Mouse (Mus musculus) liver, adult 2 months (tissue): ENCODE measurements around the gene Cela1. TPM values are rescaled to one million over a fixed set of nuclear protein-coding genes. Genes with fewer than 3 reads are reported as not detected.

Experiments used
- DNase-seq: peaks from one replicate; pipeline ENCODE4 v3.0.0-alpha.2; 2011; ENCODE audit warnings: low read depth, low spot score; ENCODE audit errors: extremely low read depth
- H3K27ac ChIP-seq: fragments of 200-500 bp; replicated peaks from 2 replicates; pipeline ENCODE4 v1.5.1; 2012; ENCODE audit warnings: low read depth, mild to moderate bottlenecking, control low read depth, inconsistent platforms, low read length; ENCODE audit not compliant: insufficient read depth
- H3K27me3 ChIP-seq: fragments of 200-500 bp; 2 replicates; pipeline ENCODE4 v1.6.1; 2012; ENCODE audit warnings: mild to moderate bottlenecking, moderate library complexity, low read length, inconsistent platforms; ENCODE audit not compliant: control insufficient read depth, insufficient read depth
- H3K36me3 ChIP-seq: fragments of 200-500 bp; 2 replicates; pipeline ENCODE4 v1.6.1; 2012; ENCODE audit warnings: low read length, inconsistent platforms; ENCODE audit not compliant: control insufficient read depth, insufficient read depth
- H3K4me1 ChIP-seq: fragments of 200-500 bp; 2 replicates; pipeline ENCODE4 v1.6.1; 2011; ENCODE audit warnings: low read length; ENCODE audit not compliant: control insufficient read depth, insufficient read depth
- H3K4me3 ChIP-seq: fragments of 200-500 bp; 2 replicates; pipeline ENCODE4 v1.5.1; 2011; ENCODE audit warnings: low read depth, mild to moderate bottlenecking, control low read depth, low read length, moderate library complexity; ENCODE audit not compliant: insufficient read depth
- H3K79me2 ChIP-seq: fragments of 200-500 bp; 2 replicates; pipeline ENCODE4 v1.6.1; 2012; ENCODE audit warnings: inconsistent platforms, mild to moderate bottlenecking, low read length, moderate library complexity; ENCODE audit not compliant: control insufficient read depth, insufficient read depth
- H3K9ac ChIP-seq: fragments of 200-500 bp; 2 replicates; pipeline ENCODE4 v1.6.1; 2012; ENCODE audit warnings: low read depth, mild to moderate bottlenecking, control low read depth, inconsistent platforms, low read length
- CTCF ChIP-seq: fragments of 200-500 bp; IDR thresholded peaks from 2 replicates; pipeline ENCODE4 v1.5.1; 2011; ENCODE audit warnings: low read depth, low read length, control low read depth
- POLR2A ChIP-seq: fragments of 200-500 bp; IDR thresholded peaks from 2 replicates; pipeline ENCODE4 v1.6.1; 2011; ENCODE audit warnings: low read length, control low read depth; ENCODE audit not compliant: insufficient read depth; ENCODE audit errors: extremely low read depth
- WGBS: fragments of 180-500 bp; shearing (Covaris S2); methylation state at CpG from one replicate; pipeline ENCODE4 v1.1.7; 2018; 5-methylcytosine and 5-hydroxymethylcytosine counted together
- polyA plus RNA-seq: library from polyadenylated mRNA; depleted of rRNA; stranded (reverse); fragments of >200 nt; gene quantifications from 2 replicates; pipeline ENCODE4 v1.2.3, GENCODE M21; 2012
- total RNA-seq: library from RNA; depleted of rRNA; stranded (reverse); fragments of >200 nt; gene quantifications from 2 replicates; pipeline ENCODE4 v1.2.3, GENCODE M21; 2014

Gene Cela1
- total and polyA plus RNA-seq, 2 experiments: 58.3 to 199 TPM

DNA sequence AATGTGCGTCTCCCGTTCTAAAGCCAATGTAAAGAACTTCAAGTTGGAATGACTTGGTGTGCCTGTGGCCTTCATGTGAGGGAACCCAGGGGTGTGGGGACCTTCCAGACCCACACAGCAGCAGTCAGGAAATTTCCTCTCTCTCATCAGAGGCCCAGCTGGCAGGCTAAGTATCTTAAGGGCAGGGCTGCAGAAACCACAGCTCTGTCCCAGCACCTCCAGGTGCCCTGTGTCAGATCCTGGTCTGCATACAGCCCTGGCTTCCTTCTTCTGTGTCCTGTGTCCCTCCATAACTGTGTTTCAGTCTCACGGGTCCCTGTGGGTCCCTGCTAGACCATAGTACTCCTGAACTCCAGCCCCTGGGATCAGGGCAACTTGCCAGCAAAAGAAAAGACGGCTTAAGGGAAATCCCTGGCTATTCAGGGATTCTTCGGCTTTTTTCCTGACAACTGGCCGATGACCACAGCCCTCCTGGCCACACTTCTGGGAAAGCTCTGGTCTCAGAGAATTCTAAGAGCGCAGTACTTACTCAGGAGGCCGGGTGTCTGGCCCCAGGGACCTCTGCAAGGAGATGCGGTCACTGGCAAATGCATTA, 27.8 kb upstream of the Cela1 start:
- Histone ChIP-seq H3K27me3 (no peaks in the 10 kb centered on the region), H3K9ac (no peak overlapping the region), H3K79me2 (no peaks in the 10 kb centered on the region), H3K36me3 (no peaks in the 10 kb centered on the region), H3K27ac (no peak overlapping the region), H3K4me1 (no peaks in the 10 kb centered on the region), H3K4me3 (no peak overlapping the region)
- no peak for TF ChIP-seq CTCF
- TF ChIP-seq POLR2A: no peak
- 85% methylated on average over 9 of the region's 9 CpGs for WGBS
- DNase-seq: no peak

DNA sequence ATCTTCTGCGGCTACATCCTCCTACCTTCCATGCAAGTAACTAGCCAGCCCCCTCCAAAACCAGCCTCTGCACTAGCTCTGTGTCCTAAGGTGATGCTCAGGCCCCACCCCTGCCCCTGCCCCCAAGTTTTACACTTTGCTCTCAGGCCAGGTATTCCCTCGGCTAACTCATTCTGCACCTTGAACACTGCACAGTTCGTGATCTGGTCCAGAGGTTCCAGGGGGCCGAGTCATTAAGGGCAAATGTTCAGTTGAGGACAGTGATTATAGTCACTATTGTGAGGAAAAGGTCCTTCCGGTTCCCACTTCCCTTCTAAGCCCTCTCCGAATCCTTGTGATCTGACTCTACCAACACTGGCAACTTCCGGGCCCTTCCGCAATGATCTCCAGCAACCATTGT, 26.7 kb upstream of the Cela1 start:
- Histone ChIP-seq H3K27me3 (no peaks in the 10 kb centered on the region), H3K4me1 (no peaks in the 10 kb centered on the region), H3K36me3 (no peaks in the 10 kb centered on the region), H3K4me3 (no peak overlapping the region), H3K27ac (no peak overlapping the region), H3K79me2 (no peaks in the 10 kb centered on the region), H3K9ac (no peak overlapping the region)
- TF ChIP-seq POLR2A (no peak), CTCF (no peak)
- 74% methylated on average over 8 of the region's 8 CpGs for WGBS
- DNase-seq: no peak

DNA sequence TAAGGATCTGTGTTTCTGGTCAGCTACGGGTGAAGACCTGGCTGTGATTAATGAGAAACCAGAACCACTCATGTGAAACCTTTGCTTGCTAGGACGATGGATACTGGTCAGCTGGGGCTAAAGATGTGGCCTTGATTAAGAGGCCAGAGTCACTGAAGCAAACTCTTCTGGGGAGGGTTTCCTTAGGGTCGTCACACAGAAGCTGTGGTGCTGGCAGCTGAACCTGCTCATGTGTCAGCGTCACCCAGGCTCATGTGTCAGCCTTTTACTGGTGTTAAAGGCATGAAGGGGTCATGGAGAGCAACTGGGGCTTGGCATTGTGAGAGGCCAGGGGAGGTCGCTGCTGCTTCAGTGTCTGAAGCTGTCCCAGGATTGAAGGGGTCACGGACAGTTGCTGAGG, 23.1 kb upstream of the Cela1 start:
- DNase-seq: no peak
- H3K27ac ChIP-seq: no peak overlapping the region
- H3K27me3 ChIP-seq: no peaks in the 10 kb centered on the region
- H3K9ac ChIP-seq: no peak overlapping the region
- 86% methylated on average over 6 of the region's 6 CpGs for WGBS
- H3K4me1 ChIP-seq: no peaks in the 10 kb centered on the region
- no peaks in the 10 kb centered on the region for H3K36me3 ChIP-seq
- H3K4me3 ChIP-seq: no peak overlapping the region
- TF ChIP-seq POLR2A (no peak), CTCF (no peak)
- H3K79me2 ChIP-seq: no peaks in the 10 kb centered on the region

DNA sequence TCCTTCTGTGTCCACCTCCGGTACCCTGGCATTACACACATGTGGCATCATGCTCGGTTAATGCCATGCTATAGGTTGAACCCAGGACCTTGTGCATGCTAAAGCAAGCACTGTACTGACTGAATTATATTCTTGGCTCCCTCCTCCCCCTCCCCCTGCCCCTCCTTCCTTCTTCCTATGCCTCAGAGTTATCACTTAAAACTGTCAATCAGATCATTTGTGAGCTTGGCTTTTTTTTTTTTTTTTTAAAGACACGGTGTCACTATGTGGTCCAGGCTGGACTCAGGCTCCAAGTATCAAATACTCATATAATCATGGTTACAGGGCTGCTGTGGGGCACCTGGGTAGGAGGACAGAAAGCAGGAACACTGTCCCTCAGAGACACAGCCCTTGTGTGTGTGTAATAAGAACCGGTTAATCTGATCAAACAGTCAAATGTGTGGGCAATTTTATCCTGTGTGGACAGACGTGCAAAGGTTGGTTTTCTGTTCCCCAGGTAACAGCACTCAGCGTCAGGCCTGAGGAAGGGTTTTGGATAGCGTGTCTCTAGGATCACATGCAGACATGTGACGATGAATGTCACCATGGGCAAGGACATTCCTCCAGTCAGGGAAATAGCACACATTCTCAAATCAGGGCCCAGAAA, 20.8 kb upstream of the Cela1 start:
- Histone ChIP-seq H3K79me2 (no peaks in the 10 kb centered on the region), H3K36me3 (no peaks in the 10 kb centered on the region), H3K27ac (no peak overlapping the region), H3K4me3 (no peak overlapping the region), H3K27me3 (no peaks in the 10 kb centered on the region), H3K9ac (no peak overlapping the region), H3K4me1 (no peaks in the 10 kb centered on the region)
- WGBS: 56% methylated on average over 8 of the region's 8 CpGs
- no peak for DNase-seq
- TF ChIP-seq CTCF (no peak), POLR2A (no peak)

DNA sequence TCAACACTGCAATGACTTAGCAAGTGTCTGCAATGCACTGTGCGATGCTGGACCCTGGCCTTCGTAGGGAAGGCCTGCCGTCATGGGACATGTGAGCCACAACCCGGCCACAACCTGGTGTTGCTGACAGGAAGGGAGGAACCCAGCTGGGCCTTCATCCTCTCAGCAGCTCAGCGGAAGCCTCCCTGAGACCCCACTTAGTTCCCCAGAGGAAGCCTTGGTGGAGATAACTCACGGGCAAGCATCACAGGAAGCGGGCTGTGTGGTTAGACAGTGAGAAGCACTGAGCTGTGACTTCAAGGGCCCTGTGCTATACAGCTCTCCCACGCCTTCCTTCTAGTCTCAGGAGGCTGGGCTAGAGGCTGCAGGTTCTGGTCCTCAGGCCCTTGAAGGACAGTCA, 18.5 kb upstream of the Cela1 start:
- TF ChIP-seq CTCF (no peak), POLR2A (no peak)
- 77% methylated on average over 8 of the region's 8 CpGs for WGBS
- no peaks in the 10 kb centered on the region for H3K79me2 ChIP-seq

DNA sequence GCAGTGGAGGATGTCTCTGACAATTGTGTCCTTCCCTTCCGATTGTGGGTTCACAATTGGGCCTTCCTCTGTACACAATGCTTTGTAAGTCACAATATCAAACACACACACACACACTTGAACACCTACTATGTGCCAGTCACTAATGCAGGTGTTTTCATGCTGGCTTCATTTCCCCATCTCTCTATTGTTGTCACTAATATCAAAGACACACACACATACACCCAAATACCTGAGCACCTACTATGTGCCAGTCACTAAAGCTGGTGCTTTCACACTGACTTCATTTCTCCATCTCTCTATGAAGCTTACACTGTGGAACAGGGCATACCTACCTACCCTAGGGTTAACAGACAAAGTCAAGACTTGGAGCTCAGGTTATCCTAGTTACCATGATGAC, 17.7 kb upstream of the Cela1 start:
- TF ChIP-seq CTCF (no peak), POLR2A (no peak)
- Histone ChIP-seq H3K27me3 (no peaks in the 10 kb centered on the region), H3K27ac (no peak overlapping the region)

More for the DNA sequence above, 18.5 kb upstream of the Cela1 start:
- Histone ChIP-seq H3K4me1 (no peaks in the 10 kb centered on the region), H3K36me3 (no peaks in the 10 kb centered on the region), H3K4me3 (no peak overlapping the region), H3K27ac (no peak overlapping the region), H3K9ac (no peak overlapping the region), H3K27me3 (no peaks in the 10 kb centered on the region)
- DNase-seq: peak; percentile 20

More for the DNA sequence above, 17.7 kb upstream of the Cela1 start:
- no peak for DNase-seq
- WGBS: 74% methylated on average over 1 of the region's 1 CpGs
- Histone ChIP-seq H3K4me3 (no peak overlapping the region), H3K36me3 (no peaks in the 10 kb centered on the region), H3K4me1 (no peaks in the 10 kb centered on the region), H3K79me2 (no peaks in the 10 kb centered on the region), H3K9ac (no peak overlapping the region)
